Mouse (Mus musculus) embryo, embryonic 10.5 days (tissue): ENCODE results near the gene 5730409E04Rik.

ENCODE experiments used
- DNase-seq: peaks from one replicate; pipeline ENCODE4 v3.0.0-alpha.2; 2015; ENCODE audit warnings: low spot score

The 5730409E04Rik gene

GRCm38 (mm10) chr4:126609606-126610181 lies at the start of gene 5730409E04Rik:
5730409E04Rik (plus strand) TSS chr4:126609818.
- peak; percentile 68 for DNase-seq

- DNase-seq: no peak
Measured at GRCm38 (mm10) chr4:126563798-126564197, 45.8 kb upstream of the 5730409E04Rik start.

- no peak for DNase-seq
Measured at GRCm38 (mm10) chr4:126567243-126567642, 42.4 kb upstream of the 5730409E04Rik start.

- no peak for DNase-seq
Measured at GRCm38 (mm10) chr4:126569783-126570182, 39.8 kb upstream of the 5730409E04Rik start.

- DNase-seq: no peak
Measured at GRCm38 (mm10) chr4:126576281-126576680, 33.3 kb upstream of the 5730409E04Rik start.

GRCm38 (mm10) chr4:126577920-126578319 lies 31.7 kb upstream of the 5730409E04Rik start:
- no peak for DNase-seq

GRCm38 (mm10) chr4:126579077-126579476 lies 30.5 kb upstream of the 5730409E04Rik start:
- DNase-seq: no peak

- DNase-seq: no peak
Measured at GRCm38 (mm10) chr4:126585739-126586138, 23.9 kb upstream of the 5730409E04Rik start.

- DNase-seq: no peak
Measured at GRCm38 (mm10) chr4:126592039-126592438, 17.6 kb upstream of the 5730409E04Rik start.

- DNase-seq: peak; percentile 87
Measured at GRCm38 (mm10) chr4:126599971-126600754, 9.5 kb upstream of the 5730409E04Rik start.

- peak; percentile 87 for DNase-seq
Measured at GRCm38 (mm10) chr4:126601597-126602444, 7.8 kb upstream of the 5730409E04Rik start.

- no peak for DNase-seq
Measured at GRCm38 (mm10) chr4:126602445-126602762, 7.2 kb upstream of the 5730409E04Rik start.

- DNase-seq: no peak
Measured at GRCm38 (mm10) chr4:126604141-126604540, 5.5 kb upstream of the 5730409E04Rik start.

GRCm38 (mm10) chr4:126605751-126606150 lies 3.9 kb upstream of the 5730409E04Rik start:
- no peak for DNase-seq

GRCm38 (mm10) chr4:126611991-126612390 lies 2.4 kb downstream of the 5730409E04Rik start:
- DNase-seq: no peak

- no peak for DNase-seq
Measured at GRCm38 (mm10) chr4:126616312-126616711, 6.7 kb downstream of the 5730409E04Rik start.

- DNase-seq: peak; percentile 79
Measured at GRCm38 (mm10) chr4:126619691-126620330, 10.2 kb downstream of the 5730409E04Rik start.

GRCm38 (mm10) chr4:126620349-126620874 lies 10.8 kb downstream of the 5730409E04Rik start:
- DNase-seq: no peak

- peak; percentile 73 for DNase-seq
Measured at GRCm38 (mm10) chr4:126627021-126627681, 17.5 kb downstream of the 5730409E04Rik start.

- no peak for DNase-seq
Measured at GRCm38 (mm10) chr4:126631922-126632321, 22.3 kb downstream of the 5730409E04Rik start.

- DNase-seq: no peak
Measured at GRCm38 (mm10) chr4:126632668-126633067, 23.1 kb downstream of the 5730409E04Rik start.
